Mouse (Mus musculus): ENCODE measurements at regions not wholly inside any gene's neighbourhood (a gene's known extent, or its start where the extent isn't known, plus 50 kb on each side); places are given as distances from the start of the nearest gene placed in this dataset.
"Not testable (repeated sequence)": the region's sequence is repeated elsewhere in the genome, so short reads cannot be mapped to it uniquely, and the experiment has no call there.

DNA sequence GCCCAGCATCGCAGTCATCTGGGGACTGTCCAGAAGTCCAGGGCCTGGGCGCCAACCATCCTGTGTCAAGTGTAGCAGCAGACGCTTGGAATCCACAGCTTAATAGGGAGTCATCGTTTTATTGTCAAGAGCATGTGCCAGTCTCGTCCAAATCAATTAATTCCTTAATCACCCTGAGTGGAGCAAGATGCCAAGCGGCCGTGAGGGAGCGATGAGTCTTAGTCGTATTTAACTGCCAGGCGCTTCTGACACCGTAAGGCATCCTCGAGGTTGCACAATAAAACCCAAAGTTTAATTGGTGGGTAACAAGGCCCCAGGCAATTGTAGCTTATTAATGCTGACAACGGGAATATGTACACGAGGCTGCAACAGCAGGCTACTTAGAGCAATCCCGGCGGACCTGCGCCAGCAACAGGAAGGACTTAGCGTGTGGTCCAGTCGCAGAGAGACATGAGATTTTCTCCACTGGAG lies 277.6 kb upstream of the Kdm8 start:
- no peak for DNase-seq (ENCODE audit: low spot score)

GRCm38 (mm10) chr7:125167666-125168065 lies 276.8 kb upstream of the Kdm8 start:
- DNase-seq (ENCODE audit: low spot score), result no peak

GRCm38 (mm10) chr7:125181548-125181947 lies 262.9 kb upstream of the Kdm8 start:
- DNase-seq (ENCODE audit: low spot score), result no peak

DNA sequence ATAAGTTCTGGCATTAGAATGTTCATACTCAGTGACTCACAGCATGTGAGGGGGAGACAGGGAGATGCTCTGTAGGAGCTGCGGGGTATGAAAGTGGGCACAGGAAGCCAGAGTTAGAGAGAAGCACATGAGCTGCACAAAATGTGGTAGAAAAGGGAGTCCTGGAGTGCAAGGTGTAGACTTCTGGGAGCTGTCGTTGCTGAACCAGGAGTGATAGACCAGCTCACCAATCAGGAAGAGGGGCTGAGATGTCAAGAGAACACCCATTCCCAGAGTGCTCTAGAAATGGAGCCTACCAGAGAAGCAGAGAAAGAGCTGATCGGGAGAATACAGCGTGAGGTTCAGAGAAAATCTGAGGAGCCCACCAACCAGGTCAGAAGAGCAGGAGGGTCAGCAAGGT lies 262.2 kb upstream of the Kdm8 start:
- DNase-seq (ENCODE audit: low spot score), result no peak

DNA sequence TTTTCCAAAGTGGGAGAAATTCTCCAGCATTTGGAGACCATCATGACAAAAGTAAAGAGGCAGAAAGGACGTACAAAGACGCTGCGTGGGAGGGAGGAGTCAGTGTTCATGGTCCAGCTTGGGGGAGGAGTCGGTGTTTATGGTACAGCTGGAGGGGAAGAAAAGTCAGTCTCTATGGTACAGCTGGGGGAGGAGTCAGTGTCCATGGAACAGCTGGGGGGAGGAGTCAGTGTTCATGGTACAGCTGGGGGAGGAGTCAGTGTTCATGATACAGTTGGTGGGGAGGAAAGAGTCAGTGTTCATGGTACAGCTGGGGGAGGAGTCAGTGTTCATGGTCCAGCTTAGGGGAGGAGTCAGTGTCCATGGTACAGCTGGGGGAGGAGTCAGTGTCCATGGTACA lies 261.5 kb upstream of the Kdm8 start:
- not testable (repeated sequence) for DNase-seq (ENCODE audit: low spot score)

DNA sequence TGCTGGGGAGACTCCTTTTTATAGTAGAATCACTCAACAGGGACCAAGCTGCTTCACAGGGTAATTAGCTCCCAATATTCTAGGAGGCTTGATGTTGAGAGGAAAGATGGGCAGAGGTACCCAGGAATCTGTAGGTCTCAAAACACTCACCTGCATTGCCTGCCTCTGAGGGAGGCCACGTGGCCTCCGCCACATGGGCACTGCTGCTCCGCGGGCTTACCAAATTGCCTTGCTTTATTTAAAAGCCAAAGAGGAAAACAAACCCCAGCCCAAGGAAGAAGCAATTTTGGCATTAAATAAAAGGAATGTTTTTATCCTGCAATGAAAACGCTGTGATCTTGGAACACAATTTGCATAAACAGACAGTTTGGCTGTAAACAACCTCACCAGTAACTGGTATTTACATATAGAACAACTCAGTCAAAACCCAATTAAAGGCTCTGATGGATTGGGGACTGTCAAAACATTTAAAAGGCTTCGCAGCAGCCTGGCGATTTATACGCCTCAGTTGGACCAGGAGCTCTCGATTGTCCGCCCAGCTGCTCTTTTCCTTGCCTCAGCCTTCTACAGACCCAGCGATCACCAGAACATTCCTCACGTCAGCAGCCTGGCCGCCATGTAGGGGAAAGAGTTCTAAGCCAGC lies 259.3 kb upstream of the Kdm8 start:
- no peak for DNase-seq (ENCODE audit: low spot score)

DNA sequence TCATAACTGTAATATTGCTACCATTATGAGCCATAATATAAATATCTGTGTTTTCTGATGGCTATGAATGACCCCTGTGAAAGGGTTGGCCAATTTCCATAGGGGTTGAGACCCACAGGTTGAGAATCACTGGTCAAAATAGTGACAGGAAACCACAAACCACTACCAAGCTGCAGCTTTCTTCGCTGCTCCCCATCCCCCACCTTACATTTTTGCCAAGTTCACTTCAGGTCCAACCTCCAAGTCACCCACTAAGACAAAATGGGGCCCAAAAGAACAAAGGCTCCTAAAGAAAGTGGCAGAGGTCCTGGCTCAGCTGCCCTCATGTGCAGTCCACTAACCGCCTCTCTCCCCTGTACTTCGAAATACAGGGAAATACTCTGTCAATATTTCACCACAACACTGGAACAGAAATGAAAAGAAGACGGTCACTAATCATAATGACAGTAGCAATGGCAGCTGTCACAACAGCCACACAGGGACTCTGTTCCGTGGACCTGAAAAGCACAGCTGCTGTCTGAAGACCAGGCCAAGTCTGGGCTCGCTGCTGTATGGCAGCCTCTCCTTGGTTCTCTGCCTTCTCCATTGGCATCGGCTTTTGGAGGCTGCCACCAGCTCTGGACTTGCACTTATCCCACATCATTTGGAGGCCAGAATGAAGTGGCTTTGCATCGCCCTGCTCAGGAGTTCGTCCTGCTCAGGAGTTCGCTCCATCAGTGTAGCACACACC lies 257.3 kb upstream of the Kdm8 start:
- DNase-seq (ENCODE audit: low spot score), result no peak

DNA sequence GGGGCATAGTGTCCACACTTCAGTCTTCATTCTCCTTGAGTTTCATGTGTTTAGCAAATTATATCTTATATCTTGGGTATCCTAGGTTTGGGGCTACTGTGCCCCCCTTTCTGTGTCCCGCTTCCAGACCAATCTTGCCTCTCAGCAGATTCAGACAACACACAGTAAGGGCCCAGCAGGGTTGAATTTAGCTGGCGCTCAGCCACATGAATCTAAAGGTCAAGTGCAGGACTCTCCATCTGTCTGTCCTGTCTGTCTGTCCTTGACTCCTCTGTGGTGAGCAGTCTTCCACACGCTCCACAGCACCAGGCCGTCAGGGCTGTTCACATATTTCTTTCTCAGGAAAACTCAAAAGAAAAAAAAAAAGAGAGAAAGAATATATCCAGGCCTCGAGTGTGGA lies 255.5 kb upstream of the Kdm8 start:
- no peak for DNase-seq (ENCODE audit: low spot score)

GRCm38 (mm10) chr7:125190067-125190466 lies 254.4 kb upstream of the Kdm8 start:
- no peak for DNase-seq (ENCODE audit: low spot score)

- no peak for DNase-seq (ENCODE audit: low spot score)
Observed at GRCm38 (mm10) chr7:125191313-125191712, 253.2 kb upstream of the Kdm8 start.

DNA sequence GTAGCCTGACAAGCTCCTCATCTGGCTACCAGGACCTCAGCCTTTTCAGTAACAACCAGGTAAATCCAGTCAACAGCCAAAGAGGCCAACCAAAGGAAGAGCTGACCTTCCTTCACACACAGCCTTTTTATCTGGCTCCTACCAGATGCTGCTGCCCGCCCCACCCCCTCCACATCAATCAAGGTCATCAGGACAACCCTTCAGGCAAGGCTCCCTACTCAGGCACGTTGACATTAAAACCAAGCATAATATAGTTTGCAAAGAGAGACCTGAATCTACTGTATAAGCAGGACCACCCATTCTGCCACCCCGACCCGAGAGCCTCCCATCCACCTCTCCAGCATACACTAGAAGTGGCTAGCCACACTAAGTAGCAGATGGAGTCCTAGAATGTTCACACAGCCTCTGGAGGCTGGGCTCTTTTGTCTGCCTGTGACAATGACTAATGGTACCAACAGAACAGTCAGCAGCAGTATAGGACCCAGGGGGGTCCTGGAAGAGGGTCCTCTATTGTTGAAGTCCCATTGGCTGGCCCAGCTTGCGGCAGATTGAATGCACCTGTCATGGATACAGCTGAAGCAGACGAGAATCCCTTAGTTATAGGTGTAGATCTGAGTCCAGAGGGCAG lies 233.0 kb upstream of the Kdm8 start:
- DNase-seq (ENCODE audit: low spot score), result no peak

DNA sequence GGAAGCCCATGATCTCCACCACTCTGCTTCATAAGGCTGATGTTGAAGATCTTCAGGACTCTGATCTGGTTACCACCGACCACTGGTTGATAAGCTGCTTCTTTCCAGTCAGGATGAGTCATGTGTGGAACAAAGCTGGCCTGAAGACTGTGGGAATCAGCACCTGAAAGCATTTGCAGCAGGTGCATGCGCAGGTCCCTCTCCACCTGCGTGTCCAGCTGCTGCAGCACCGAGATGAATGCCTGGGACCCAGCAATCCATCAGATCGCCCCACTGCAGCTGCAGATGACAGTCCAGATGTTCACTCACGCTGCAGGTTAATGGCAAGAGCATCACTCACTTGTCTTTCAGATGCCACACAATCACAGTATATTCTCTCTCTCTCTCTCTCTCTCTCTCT lies 230.4 kb upstream of the Kdm8 start:
- DNase-seq (ENCODE audit: low spot score), result no peak

DNA sequence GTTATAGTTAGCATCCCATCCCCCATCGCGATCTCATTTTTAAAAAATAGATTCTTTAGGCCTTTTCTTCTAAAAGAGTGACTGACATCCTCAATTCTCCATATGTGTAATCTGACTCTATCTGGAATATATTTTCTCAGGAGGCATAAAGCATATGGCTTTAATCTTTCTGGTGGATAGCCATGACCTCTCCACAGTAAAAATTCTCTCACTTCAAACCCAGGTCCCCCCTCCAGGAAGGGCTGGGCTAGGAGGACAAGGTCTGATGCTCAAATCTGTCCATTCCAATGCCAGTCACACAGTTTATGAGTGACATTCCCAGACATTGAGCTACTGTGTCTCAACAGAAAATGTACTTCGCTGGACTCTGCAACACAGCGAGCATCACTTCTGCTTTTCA lies 226.8 kb upstream of the Kdm8 start:
- no peak for DNase-seq (ENCODE audit: low spot score)

DNA sequence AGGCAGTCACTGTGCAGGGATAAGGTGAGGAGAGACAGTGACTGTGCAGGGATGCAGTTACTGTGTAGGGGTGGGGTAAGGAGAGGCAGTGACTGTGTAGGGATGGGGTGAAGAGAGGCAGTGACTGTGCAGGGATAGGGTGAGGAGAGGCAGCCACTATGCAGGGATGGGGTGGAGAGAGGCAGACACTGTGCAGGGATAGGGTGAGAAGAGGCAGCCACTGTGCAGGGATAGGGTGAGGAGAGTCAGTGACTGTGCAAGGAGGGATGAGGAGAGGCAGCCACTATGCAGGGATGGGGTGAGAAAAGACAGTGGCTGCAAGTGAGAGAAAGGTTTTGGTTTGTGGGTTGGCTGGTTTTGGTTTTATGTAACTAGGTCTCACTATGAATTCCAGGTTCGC lies 221.8 kb upstream of the Kdm8 start:
- no peak for DNase-seq (ENCODE audit: low spot score)

GRCm38 (mm10) chr7:125234911-125235310 lies 209.6 kb upstream of the Kdm8 start:
- DNase-seq (ENCODE audit: low spot score), result no peak

DNA sequence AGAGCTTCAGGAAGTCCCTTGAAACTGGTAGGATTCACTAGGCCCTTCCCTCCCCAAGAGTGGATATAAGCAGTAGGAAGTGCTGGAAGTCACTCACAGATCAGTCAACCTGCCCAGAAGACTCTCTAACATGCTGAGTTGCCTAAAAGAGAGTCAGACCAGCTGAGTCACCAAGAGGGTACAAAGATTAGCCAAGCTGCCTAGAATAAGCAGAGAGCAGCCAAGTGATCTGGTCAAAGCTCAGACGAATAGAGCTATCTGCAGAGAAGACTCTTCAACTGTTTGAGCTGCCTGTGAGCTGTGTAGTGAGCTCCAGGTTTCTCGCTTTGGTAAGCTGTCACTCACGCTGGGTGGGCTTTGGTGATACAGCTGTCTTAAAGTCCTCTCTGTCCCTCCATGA lies 207.4 kb upstream of the Kdm8 start:
- DNase-seq (ENCODE audit: low spot score), result peak; percentile 44

- DNase-seq (ENCODE audit: low spot score), result no peak
Observed at GRCm38 (mm10) chr7:125243021-125243420, 201.5 kb upstream of the Kdm8 start.

- no peak for DNase-seq (ENCODE audit: low spot score)
Observed at GRCm38 (mm10) chr7:125248386-125248785, 196.1 kb upstream of the Kdm8 start.

GRCm38 (mm10) chr7:125250385-125250784 lies 194.1 kb upstream of the Kdm8 start:
- no peak for DNase-seq (ENCODE audit: low spot score)

- DNase-seq (ENCODE audit: low spot score), result no peak
Observed at GRCm38 (mm10) chr7:125250970-125251585, 193.4 kb upstream of the Kdm8 start.

GRCm38 (mm10) chr7:125254302-125254701 lies 190.2 kb upstream of the Kdm8 start:
- DNase-seq (ENCODE audit: low spot score), result no peak

GRCm38 (mm10) chr7:125259016-125259415 lies 185.5 kb upstream of the Kdm8 start:
- DNase-seq (ENCODE audit: low spot score), result no peak

- no peak for DNase-seq (ENCODE audit: low spot score)
Observed at GRCm38 (mm10) chr7:125262133-125262532, 182.3 kb upstream of the Kdm8 start.

Data from yolk sac, embryonic 10.5 days (tissue).